Mouse (Mus musculus) forelimb bud, embryonic 11.5 days (tissue): ENCODE data around the gene B430305J03Rik.
A peak's percentile ranks its signal among the peaks of the same experiment; 100 is the strongest.

Experiments
- DNase-seq: peaks from one replicate; pipeline ENCODE4 v3.0.0-alpha.2; 2012; ENCODE audit warnings: low read depth, low spot score

B430305J03Rik gene

GRCm38 (mm10) chr3:61348036-61348614 is 17.6 kb downstream of the B430305J03Rik start:
- DNase-seq = no peak

GRCm38 (mm10) chr3:61345636-61346035 is 20.1 kb downstream of the B430305J03Rik start:
- DNase-seq = peak; percentile 29

GRCm38 (mm10) chr3:61344031-61344430 is 21.7 kb downstream of the B430305J03Rik start:
- no peak for DNase-seq

- DNase-seq = no peak
Measured at GRCm38 (mm10) chr3:61340321-61340720, 25.4 kb downstream of the B430305J03Rik start.

- DNase-seq = no peak
Measured at GRCm38 (mm10) chr3:61337230-61337629, 28.5 kb downstream of the B430305J03Rik start.

- no peak for DNase-seq
Measured at GRCm38 (mm10) chr3:61336205-61336604, 29.5 kb downstream of the B430305J03Rik start.

GRCm38 (mm10) chr3:61321632-61322031 is 44.1 kb downstream of the B430305J03Rik start:
- no peak for DNase-seq

- DNase-seq = no peak
Measured at GRCm38 (mm10) chr3:61320031-61320430, 45.7 kb downstream of the B430305J03Rik start.

- DNase-seq = no peak
Measured at GRCm38 (mm10) chr3:61315002-61315401, 50.7 kb downstream of the B430305J03Rik start.
